Mouse (Mus musculus) bone marrow macrophage, adult 2 months (primary cell): ENCODE measurements around the gene Tmem115. TPM values are rescaled to one million over a fixed set of nuclear protein-coding genes. Genes with fewer than 3 reads are reported as not detected.

Experiments used
- H3K27ac ChIP-seq: 2 replicates; pipeline ENCODE4 v1.5.1; 2012; ENCODE audit warnings: low read depth, low read length; ENCODE audit not compliant: insufficient read depth
- H3K4me1 ChIP-seq: 2 replicates; pipeline ENCODE4 v1.6.1; 2012; ENCODE audit warnings: low read length; ENCODE audit not compliant: control insufficient read depth, insufficient read depth
- H3K4me3 ChIP-seq: 2 replicates; pipeline ENCODE4 v1.5.1; 2012; ENCODE audit warnings: mild to moderate bottlenecking, low read length, moderate library complexity; ENCODE audit not compliant: insufficient read depth
- CTCF ChIP-seq: IDR thresholded peaks from 2 replicates; pipeline ENCODE4 v1.5.1; 2012; ENCODE audit warnings: low read depth, mild to moderate bottlenecking, low read length, moderate library complexity
- POLR2A ChIP-seq: IDR thresholded peaks from 2 replicates; pipeline ENCODE4 v1.6.1; 2012; ENCODE audit warnings: mild to moderate bottlenecking, low read depth, low read length, borderline replicate concordance
- polyA plus RNA-seq: library from polyadenylated mRNA; stranded (reverse); fragments of >200 nt; gene quantifications from 2 replicates; pipeline ENCODE4 v1.2.4, GENCODE M21; 2012; ENCODE audit not compliant: missing spikeins, insufficient read depth, insufficient read length

Tmem115 gene
- polyA plus RNA-seq, 1 experiment: 20.9 TPM

DNA sequence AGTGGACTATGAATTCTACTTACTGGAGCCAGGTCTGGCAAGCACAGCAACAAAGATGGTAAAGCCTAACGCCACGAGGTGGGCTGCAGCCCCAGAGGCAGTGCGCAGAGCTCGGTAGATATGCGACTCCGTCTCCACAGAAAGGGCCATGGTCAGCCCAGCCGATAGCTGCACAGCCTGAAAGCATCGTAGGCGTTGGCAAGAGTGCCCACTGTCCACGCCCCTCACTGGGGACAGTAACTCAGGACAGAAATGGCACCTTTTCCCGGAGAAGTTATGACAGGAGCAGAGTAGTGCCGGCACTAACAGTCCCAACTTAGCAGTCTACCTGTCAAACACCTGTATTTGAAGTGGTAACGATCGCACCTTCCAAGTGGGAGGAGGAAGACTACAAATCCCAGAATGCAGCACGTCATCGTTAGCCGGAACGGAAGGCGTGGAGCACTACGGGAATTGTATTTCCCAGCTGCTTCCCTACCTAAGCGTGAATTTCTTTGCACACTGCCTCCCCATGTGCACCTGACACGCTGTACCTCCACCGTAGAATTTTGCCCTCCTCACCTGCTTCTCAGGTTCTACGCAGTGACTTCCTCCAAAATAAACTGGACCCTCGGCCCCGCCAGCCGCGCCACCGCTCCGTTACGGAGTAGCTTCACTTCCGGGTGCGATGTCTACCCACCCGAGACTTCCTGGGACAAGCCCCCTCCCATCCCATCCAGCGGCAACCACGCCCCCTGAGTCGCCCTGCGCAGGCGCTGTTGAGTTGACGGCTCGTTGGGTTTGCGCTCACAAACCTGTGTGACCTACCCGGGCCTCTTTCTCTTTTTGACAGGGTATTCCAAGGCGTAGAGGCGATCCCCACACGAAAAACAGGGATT is 8.0 kb downstream of the Tmem115 start, which contains the start of the genes Cyb561d2 and Nprl2:
Gene Cyb561d2, minus strand, starts transcription at position 720 of the 878 bp plus-strand sequence.
Gene Nprl2, plus strand, starts transcription at position 753 of the 878 bp plus-strand sequence.
- TF ChIP-seq POLR2A (peak; percentile 80), CTCF (no peak)
- H3K4me1 ChIP-seq: peaks cover 11% of the 10 kb centered on the region
- H3K4me3 ChIP-seq: peak within 1 kb of the TSS; percentile 67
- H3K27ac ChIP-seq: peak within 1 kb of the TSS; percentile 32

DNA sequence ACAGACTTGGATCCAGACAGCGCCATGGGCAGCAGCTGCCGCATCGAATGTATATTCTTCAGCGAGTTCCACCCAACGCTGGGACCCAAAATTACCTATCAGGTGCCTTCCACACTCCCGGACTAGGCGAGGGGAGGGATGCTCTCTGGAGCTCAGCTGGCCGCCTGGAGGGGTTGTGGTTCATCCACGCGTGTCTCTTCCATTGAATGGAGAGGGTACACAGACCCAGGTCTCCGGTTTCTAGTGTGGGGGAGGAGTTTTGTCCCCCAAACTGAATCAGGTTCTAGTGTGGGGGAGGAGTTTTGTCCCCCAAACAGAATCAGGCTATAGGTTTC is 8.6 kb downstream of the Tmem115 start:
- no peak for TF ChIP-seq POLR2A
- TF ChIP-seq CTCF: no peak
- peaks cover 10% of the 10 kb centered on the region for H3K4me1 ChIP-seq
- H3K27ac ChIP-seq: no peak overlapping the region
- peak overlapping the region; percentile 67 for H3K4me3 ChIP-seq

GRCm38 (mm10) chr9:107542721-107543120 is 9.0 kb downstream of the Tmem115 start:
- no peak overlapping the region for H3K27ac ChIP-seq
- peak overlapping the region; percentile 67 for H3K4me3 ChIP-seq
- peaks cover 14% of the 10 kb centered on the region for H3K4me1 ChIP-seq

GRCm38 (mm10) chr9:107543299-107543698 is 9.6 kb downstream of the Tmem115 start:
- H3K4me1 ChIP-seq: peaks cover 19% of the 10 kb centered on the region
- no peak overlapping the region for H3K27ac ChIP-seq
- TF ChIP-seq CTCF: no peak
- TF ChIP-seq POLR2A: no peak
- no peak overlapping the region for H3K4me3 ChIP-seq

More at GRCm38 (mm10) chr9:107542721-107543120, 9.0 kb downstream of the Tmem115 start:
- TF ChIP-seq POLR2A (no peak), CTCF (no peak)

DNA sequence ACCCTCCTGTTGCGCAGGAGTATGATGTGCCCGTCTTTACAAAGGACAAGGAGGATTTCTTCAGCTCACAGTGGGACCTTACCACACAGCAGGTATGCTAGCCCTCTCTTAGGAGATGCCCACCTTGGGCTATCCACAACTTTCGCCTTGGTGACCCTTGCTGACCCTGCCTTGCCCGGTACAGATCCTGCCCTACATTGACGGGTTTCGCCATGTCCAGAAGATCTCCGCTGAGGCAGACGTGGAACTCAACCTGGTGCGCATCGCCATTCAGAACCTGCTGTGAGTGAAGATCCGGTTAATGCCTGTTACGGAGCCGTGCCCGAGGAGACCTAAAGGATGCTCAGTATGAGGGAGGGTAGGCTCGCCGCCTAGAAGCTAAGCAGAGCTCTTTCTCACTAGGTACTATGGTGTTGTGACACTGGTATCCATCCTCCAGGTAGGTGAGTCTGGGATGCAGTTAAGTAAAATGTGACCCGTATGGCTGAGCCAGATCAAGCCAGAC is 10.5 kb downstream of the Tmem115 start:
- Histone ChIP-seq H3K27ac (no peak overlapping the region), H3K4me3 (no peak overlapping the region), H3K4me1 (peaks cover 23% of the 10 kb centered on the region)
- TF ChIP-seq POLR2A: no peak

- no peak overlapping the region for H3K27ac ChIP-seq
- H3K4me1 ChIP-seq: peaks cover 23% of the 10 kb centered on the region
- no peak for TF ChIP-seq CTCF
- TF ChIP-seq POLR2A: no peak
- H3K4me3 ChIP-seq: no peak overlapping the region
These were observed 11.0 kb downstream of the Tmem115 start for GRCm38 (mm10) chr9:107544729-107545128.

DNA sequence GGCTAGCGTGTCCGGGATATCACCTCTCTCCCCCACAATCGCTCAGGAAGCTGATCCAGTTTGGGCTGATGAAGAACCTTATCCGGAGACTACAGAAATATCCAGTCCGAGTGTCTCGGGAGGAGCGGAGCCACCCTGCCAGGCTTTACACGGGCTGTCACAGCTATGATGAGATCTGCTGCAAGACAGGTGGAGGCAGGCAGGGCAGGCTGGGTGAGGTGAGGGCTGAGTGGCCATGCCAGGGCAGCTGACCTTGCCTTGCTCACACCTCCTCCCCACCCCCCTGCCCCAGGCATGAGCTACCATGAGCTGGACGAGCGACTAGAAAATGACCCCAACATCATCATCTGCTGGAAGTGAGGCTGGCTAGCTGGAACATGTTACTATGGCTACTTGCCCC is 11.5 kb downstream of the Tmem115 start:
- Histone ChIP-seq H3K27ac (no peak overlapping the region), H3K4me3 (no peak overlapping the region), H3K4me1 (peaks cover 23% of the 10 kb centered on the region)
- no peak for TF ChIP-seq CTCF
- TF ChIP-seq POLR2A: no peak

GRCm38 (mm10) chr9:107545602-107546001 is 11.9 kb downstream of the Tmem115 start:
- peak; percentile 98 for TF ChIP-seq CTCF
- no peak for TF ChIP-seq POLR2A
- Histone ChIP-seq H3K27ac (no peak overlapping the region), H3K4me1 (peaks cover 23% of the 10 kb centered on the region)

DNA sequence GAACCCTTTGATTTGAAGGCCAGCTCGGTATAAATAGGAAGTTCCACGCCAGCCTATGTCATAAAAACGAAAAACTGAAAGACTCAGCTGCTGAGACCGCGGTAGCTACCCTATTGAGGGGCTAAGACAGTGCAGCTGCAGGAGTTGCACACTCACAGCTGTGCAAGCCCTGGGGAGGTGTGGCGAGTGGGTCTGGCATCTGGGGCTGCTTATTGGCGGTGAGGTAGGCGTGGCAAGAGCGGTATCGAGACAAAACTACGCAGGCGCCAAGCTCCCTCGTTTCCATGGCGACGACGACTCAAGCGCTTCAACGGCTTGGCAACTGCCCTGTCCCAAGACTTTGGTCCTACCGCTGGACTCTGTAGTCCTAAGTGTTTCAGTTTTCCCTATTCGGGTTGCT is 13.3 kb downstream of the Tmem115 start, which contains the start of gene Zmynd10:
Gene Zmynd10, plus strand, starts transcription at position 273 of the 400 bp plus-strand sequence.
- Histone ChIP-seq H3K4me3 (0 out of 2 replicates have a peak within 1 kb of the TSS, but pooled peaks have one; percentile 21), H3K27ac (no peak within 1 kb of the TSS), H3K4me1 (peaks cover 29% of the 10 kb centered on the region)
- TF ChIP-seq CTCF (no peak), POLR2A (no peak)

More at GRCm38 (mm10) chr9:107545602-107546001, 11.9 kb downstream of the Tmem115 start:
- no peak overlapping the region for H3K4me3 ChIP-seq

DNA sequence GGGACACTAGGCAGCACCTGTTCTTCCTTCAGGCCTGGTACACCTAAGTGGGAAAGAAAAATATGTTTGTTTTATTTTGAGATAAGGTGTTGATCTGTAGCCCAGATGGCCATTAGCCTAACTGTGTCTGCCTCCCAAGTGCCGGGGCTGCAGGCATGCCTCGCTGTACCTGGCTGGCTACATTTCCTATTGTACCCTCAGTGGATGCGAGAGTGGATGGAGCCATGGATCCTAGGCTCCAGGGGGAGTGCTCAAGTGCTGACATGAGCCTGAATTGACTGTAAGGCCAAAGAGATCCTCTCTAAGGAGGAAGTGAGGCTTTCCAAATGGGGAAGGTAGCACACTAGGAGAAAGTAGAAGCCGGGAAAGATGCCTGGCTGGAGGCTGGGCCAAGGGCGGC is 14.2 kb downstream of the Tmem115 start:
- no peak for TF ChIP-seq CTCF
- no peak for TF ChIP-seq POLR2A
- H3K4me1 ChIP-seq: peaks cover 29% of the 10 kb centered on the region
- no peak overlapping the region for H3K4me3 ChIP-seq
- H3K27ac ChIP-seq: no peak overlapping the region
